Mouse (Mus musculus) brain, embryonic 14.5 days (tissue): ENCODE measurements around the gene Cd3eap.

Source experiments
- CTCF ChIP-seq: fragments of 200-500 bp; IDR thresholded peaks from 2 replicates; pipeline ENCODE4 v1.5.1; 2012; ENCODE audit warnings: inconsistent platforms, mild to moderate bottlenecking, moderate library complexity, borderline replicate concordance; ENCODE audit not compliant: insufficient read depth, insufficient read length; ENCODE audit errors: extremely low read depth
- POLR2A ChIP-seq: fragments of 200-500 bp; IDR thresholded peaks from 2 replicates; pipeline ENCODE4 v1.6.1; 2012; ENCODE audit warnings: mild to moderate bottlenecking, inconsistent platforms, borderline replicate concordance; ENCODE audit not compliant: poor library complexity, insufficient read depth, insufficient read length, severe bottlenecking; ENCODE audit errors: extremely low read depth

- no peak for TF ChIP-seq POLR2A
- no peak for TF ChIP-seq CTCF
Observed at GRCm38 (mm10) chr7:19341250-19341649, 18.0 kb downstream of the Cd3eap start.
